Mouse (Mus musculus) midbrain, embryonic 16.5 days (tissue): Measurements from ENCODE around the gene Ms4a6c. TPM values are rescaled to one million over a fixed set of nuclear protein-coding genes. Genes with fewer than 3 reads are reported as not detected.
"Not testable (repeated sequence)": the region's sequence is repeated elsewhere in the genome, so short reads cannot be mapped to it uniquely, and the experiment has no call there.

ENCODE experiments used
- ATAC-seq: fragments of 200-750 bp; cut with Nextera tagmentation; 2 replicates; pipeline ENCODE4 v1.8.0; 2017; ENCODE audit warnings: moderate TSS enrichment
- H3K27ac ChIP-seq: fragments of 300-500 bp; sonication (generic); 2 replicates; pipeline ENCODE4 v1.5.1; 2014; ENCODE audit warnings: mild to moderate bottlenecking, low read length, mixed read lengths
- H3K27me3 ChIP-seq: fragments of 300-500 bp; sonication (generic); 2 replicates; pipeline ENCODE4 v1.6.1; 2014; ENCODE audit warnings: low read depth, low read length, mixed read lengths; ENCODE audit not compliant: control insufficient read depth, insufficient read depth
- H3K36me3 ChIP-seq: fragments of 300-500 bp; sonication (generic); 2 replicates; pipeline ENCODE4 v1.6.1; 2014; ENCODE audit warnings: mild to moderate bottlenecking, low read length, moderate library complexity, mixed read lengths; ENCODE audit not compliant: control insufficient read depth, insufficient read depth
- H3K4me1 ChIP-seq: fragments of 300-500 bp; sonication (generic); 2 replicates; pipeline ENCODE4 v1.6.1; 2014; ENCODE audit warnings: mild to moderate bottlenecking, low read length, mixed read lengths; ENCODE audit not compliant: control insufficient read depth, insufficient read depth
- H3K4me2 ChIP-seq: fragments of 300-500 bp; sonication (generic); 2 replicates; pipeline ENCODE4 v1.6.1; 2014; ENCODE audit warnings: mild to moderate bottlenecking, low read length, mixed read lengths
- H3K4me3 ChIP-seq: fragments of 300-500 bp; sonication (generic); 2 replicates; pipeline ENCODE4 v1.5.1; 2014; ENCODE audit warnings: low read depth, mild to moderate bottlenecking, low read length, moderate library complexity, mixed read lengths
- H3K9ac ChIP-seq: fragments of 300-500 bp; sonication (generic); 2 replicates; pipeline ENCODE4 v1.6.1; 2014; ENCODE audit warnings: low read depth, low read length, mixed read lengths
- H3K9me3 ChIP-seq: fragments of 300-500 bp; sonication (generic); replicated peaks from 2 replicates; pipeline ENCODE4 v1.6.1; 2014; ENCODE audit warnings: mild to moderate bottlenecking, low read length, mixed read lengths; ENCODE audit not compliant: control insufficient read depth, poor library complexity, severe bottlenecking
- WGBS: fragments of 180-500 bp; shearing (Covaris S2); extraction: QIAGEN DNeasy Blood & Tissue Kit; methylation state at CpG from one replicate; pipeline ENCODE4 v1.1.7; 2014; 5-methylcytosine and 5-hydroxymethylcytosine counted together
- polyA plus RNA-seq: library from polyadenylated mRNA; unstranded; fragments of >200 nt; fragmentation: Nextera tagmentation; extraction: Ambion mirVana; gene quantifications from 2 replicates; pipeline ENCODE4 v1.2.1, GENCODE M21; 2015

Ms4a6c gene
- polyA plus RNA-seq, 1 experiment from 2014 or later, result 1.9 TPM

DNA sequence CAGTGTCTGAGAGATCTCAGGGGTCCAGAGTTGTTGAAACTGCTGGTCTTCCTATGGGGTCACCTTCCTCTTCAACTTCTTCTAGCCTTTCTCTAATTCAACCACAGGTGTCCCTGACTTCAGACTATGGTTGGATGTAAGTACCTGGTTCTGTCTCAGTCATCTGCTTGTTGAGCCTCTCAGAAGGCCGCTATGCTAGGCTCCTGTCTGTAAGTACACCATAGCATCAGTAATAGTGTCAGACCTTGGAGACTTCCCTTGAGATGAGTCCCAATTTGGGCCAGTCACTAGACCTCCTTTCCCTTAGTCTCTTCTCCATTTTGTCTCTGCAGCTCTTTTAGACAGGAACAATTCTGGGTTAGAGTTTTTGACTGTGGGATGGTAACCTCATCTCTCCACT is 23.5 kb downstream of the Ms4a6c start:
- WGBS, result 83% methylated on average over 1 of the region's 1 CpGs
- no peaks in the 10 kb centered on the region for H3K9me3 ChIP-seq
- no peaks in the 10 kb centered on the region for H3K4me1 ChIP-seq
- no peak overlapping the region for H3K4me3 ChIP-seq
- H3K36me3 ChIP-seq, result no peaks in the 10 kb centered on the region
- H3K27ac ChIP-seq, result no peak overlapping the region
- no peak overlapping the region for H3K4me2 ChIP-seq
- ATAC-seq, result no peak
- no peaks in the 10 kb centered on the region for H3K27me3 ChIP-seq
- no peak overlapping the region for H3K9ac ChIP-seq

DNA sequence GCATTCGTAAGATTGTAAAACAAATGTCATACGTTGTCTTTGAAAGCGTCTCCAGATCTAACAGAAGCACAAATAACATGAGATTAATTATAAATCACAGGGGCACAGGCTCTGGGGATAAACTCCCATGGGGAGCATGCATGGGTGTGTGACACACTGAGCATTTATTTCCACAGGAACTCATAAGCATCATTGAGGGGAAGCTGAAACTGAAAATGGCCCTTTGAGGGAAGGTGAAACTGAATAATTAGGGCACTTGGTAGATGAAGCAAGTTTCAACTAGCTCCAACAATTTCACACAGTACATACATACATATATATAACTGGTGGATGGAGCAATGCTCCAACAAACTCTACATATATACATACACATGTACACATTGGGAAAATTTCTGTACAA is 25.4 kb downstream of the Ms4a6c start:
- no peaks in the 10 kb centered on the region for H3K9me3 ChIP-seq
- ATAC-seq, result no peak
- H3K27me3 ChIP-seq, result no peaks in the 10 kb centered on the region
- no peaks in the 10 kb centered on the region for H3K4me1 ChIP-seq
- no peak overlapping the region for H3K9ac ChIP-seq
- H3K4me2 ChIP-seq, result no peak overlapping the region
- H3K4me3 ChIP-seq, result no peak overlapping the region
- 88% methylated on average over 3 of the region's 3 CpGs for WGBS
- H3K36me3 ChIP-seq, result no peaks in the 10 kb centered on the region
- no peak overlapping the region for H3K27ac ChIP-seq

DNA sequence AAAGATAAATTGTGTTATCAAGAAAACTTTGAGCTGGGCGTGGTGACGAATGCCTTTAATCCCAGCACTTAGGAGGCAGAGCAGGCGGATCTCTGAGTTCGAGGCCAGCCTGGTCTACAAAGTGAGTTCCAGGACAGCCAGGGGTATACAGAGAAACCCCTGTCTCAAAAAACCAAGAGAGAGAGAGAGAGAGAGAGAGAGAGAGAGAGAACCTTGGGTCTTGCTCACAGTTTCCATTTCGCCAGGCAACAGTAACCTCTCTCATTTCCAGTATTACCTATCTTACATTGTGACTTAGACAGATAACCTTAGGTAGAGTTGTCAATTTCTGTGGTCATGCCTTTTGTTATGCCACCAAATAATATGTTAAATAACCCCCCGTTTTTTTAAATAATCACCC is 27.2 kb downstream of the Ms4a6c start:
- ATAC-seq, result no peak
- no peak overlapping the region for H3K9ac ChIP-seq
- H3K9me3 ChIP-seq, result no peaks in the 10 kb centered on the region
- no peak overlapping the region for H3K4me3 ChIP-seq
- no peaks in the 10 kb centered on the region for H3K36me3 ChIP-seq
- H3K27ac ChIP-seq, result no peak overlapping the region
- no peaks in the 10 kb centered on the region for H3K4me1 ChIP-seq
- no peak overlapping the region for H3K4me2 ChIP-seq
- WGBS, result 86% methylated on average over 6 of the region's 6 CpGs
- H3K27me3 ChIP-seq, result no peaks in the 10 kb centered on the region

DNA sequence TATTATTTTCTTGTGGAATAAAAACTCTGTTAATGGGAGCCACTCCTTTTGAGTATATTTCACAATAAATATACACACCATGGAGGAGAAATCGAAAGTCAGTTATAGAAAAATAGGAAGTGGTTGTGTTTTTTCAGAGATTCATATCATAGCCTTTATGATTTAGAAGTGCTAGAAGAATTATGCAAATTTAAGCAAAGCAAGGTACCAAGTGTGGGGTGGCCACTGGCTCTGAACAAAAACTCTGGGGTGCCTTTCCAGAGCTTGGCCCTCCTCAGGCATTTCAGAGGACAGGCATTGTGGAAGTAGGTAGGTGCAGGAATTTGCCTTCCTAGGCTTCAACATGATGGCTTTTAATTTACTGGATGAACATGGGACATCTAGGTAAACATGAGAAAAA is 28.1 kb downstream of the Ms4a6c start:
- not testable (repeated sequence) for H3K36me3 ChIP-seq, H3K4me1 ChIP-seq, H3K27ac ChIP-seq, H3K4me3 ChIP-seq, H3K9me3 ChIP-seq, ATAC-seq, H3K4me2 ChIP-seq, H3K27me3 ChIP-seq, H3K9ac ChIP-seq
- WGBS, result 78% methylated on average over 1 of the region's 1 CpGs

DNA sequence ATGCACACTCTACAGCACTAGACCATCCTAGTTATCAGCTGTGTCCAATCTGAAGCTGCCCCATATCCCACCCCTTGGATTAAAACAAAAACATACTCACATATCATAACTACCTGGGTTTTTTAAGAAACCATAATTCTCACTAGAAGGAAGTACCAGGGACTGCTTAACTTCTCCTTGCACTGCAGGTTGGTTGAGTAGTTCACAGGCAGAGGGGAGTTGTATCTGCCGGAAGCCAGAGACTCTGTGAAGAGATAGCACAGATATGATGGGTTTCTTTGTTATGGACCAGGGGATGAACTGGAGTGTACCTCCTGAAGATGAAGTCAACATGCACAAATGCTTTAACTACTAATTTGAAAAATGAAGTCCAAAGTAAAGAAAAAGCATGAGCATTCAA is 31.6 kb downstream of the Ms4a6c start:
- Histone ChIP-seq H3K9ac (no peak overlapping the region), H3K4me2 (no peak overlapping the region), H3K4me1 (no peaks in the 10 kb centered on the region), H3K9me3 (no peaks in the 10 kb centered on the region), H3K27me3 (no peaks in the 10 kb centered on the region), H3K27ac (no peak overlapping the region), H3K4me3 (no peak overlapping the region), H3K36me3 (no peaks in the 10 kb centered on the region)
- 93% methylated on average over 1 of the region's 1 CpGs for WGBS
- no peak for ATAC-seq

DNA sequence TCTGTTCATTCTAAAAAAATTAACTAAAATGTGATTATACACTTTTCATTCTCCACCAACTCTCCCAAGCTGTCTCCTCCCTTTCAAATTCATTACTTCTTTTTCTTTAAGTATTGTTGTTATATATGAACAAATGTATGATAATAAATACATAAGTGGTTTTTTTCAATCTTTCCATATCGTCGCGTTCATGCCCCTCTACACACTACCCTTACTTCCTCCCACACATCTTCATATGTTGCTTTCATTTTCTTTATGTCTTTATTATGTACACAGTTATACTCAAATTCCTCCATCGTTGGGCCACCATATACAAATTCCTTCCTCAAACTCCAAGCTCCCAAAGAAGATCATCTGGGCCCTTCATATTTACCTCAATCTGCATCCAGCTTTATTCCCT is 32.2 kb downstream of the Ms4a6c start:
- ATAC-seq, result no peak
- Histone ChIP-seq H3K27ac (no peak overlapping the region), H3K36me3 (no peaks in the 10 kb centered on the region), H3K4me2 (no peak overlapping the region), H3K9ac (no peak overlapping the region), H3K27me3 (no peaks in the 10 kb centered on the region), H3K9me3 (no peaks in the 10 kb centered on the region), H3K4me1 (no peaks in the 10 kb centered on the region), H3K4me3 (no peak overlapping the region)
- 89% methylated on average over 4 of the region's 4 CpGs for WGBS

DNA sequence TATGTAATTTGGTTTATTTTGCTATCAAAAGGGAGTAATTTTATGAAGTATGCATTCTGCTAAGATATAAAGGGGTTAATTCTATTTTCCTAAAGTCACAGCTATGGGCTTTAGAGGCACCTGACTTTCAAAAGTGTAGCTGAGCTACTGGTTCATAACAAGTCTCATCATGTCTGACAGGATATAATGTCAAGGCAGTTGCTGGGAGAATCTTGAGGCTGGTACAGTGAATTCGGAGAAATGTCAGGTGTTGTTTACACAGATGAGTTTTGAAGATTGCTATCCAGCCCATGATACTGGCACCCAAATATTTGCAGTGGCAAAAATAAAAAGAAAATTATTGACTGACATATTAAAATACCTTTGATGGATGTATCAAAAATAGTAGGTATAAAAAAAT is 35.7 kb downstream of the Ms4a6c start:
- 80% methylated on average over 1 of the region's 1 CpGs for WGBS
- H3K27me3 ChIP-seq, result no peaks in the 10 kb centered on the region
- no peaks in the 10 kb centered on the region for H3K36me3 ChIP-seq
- no peaks in the 10 kb centered on the region for H3K9me3 ChIP-seq
- H3K4me1 ChIP-seq, result no peaks in the 10 kb centered on the region
- no peak overlapping the region for H3K27ac ChIP-seq
- H3K9ac ChIP-seq, result no peak overlapping the region
- no peak for ATAC-seq
- no peak overlapping the region for H3K4me3 ChIP-seq
- no peak overlapping the region for H3K4me2 ChIP-seq

DNA sequence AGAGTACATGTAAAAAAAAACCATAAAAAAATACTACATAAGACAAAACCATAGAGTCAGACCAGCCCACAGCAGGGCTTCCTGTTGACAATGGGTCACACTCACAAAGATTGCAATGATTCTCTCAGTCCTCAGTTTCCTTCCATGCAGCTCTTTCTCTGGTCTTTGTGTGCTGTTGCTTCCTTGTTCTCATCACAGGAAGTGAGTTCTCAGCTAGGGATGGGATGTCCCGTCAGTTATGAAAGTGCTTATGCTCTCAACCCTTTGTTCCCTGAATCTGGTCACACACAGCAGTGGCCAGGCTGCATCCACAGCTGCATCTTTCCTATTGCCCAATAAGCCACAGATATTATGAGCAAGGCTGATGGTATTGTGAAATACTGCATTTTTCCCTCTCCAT is 44.3 kb downstream of the Ms4a6c start:
- Histone ChIP-seq H3K4me2 (no peak overlapping the region), H3K4me1 (no peaks in the 10 kb centered on the region), H3K27ac (no peak overlapping the region), H3K9me3 (no peaks in the 10 kb centered on the region), H3K36me3 (no peaks in the 10 kb centered on the region), H3K9ac (no peak overlapping the region), H3K27me3 (no peaks in the 10 kb centered on the region), H3K4me3 (no peak overlapping the region)
- no peak for ATAC-seq
- 61% methylated on average over 1 of the region's 1 CpGs for WGBS

DNA sequence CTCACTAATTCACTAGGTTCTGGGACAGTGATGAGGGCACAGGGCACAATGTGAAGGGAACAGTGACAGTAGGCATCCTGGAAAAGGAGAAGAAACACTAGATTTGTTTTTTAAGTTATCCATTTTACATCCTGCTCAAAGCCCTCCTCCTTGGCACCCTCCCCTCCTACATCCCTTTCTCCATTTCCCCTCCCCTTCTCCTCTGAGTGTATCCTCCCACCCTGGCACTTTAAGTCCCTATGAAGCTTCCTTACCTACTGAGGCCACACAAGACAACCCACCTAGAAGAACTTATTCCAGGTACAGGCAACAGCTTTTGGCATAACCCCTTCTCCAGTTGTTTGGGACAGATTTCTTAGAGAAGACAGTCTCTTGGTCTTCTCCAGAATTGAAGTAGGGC is 47.1 kb downstream of the Ms4a6c start, which contains the start of gene Ms4a6b:
Gene Ms4a6b (plus strand): TSS at position 267 of the 400 bp plus-strand sequence.
- Histone ChIP-seq H3K9ac (no peak within 1 kb of the TSS), H3K4me1 (no peaks in the 10 kb centered on the region), H3K4me2 (no peak within 1 kb of the TSS), H3K36me3 (no peaks in the 10 kb centered on the region), H3K9me3 (no peaks in the 10 kb centered on the region), H3K4me3 (no peak within 1 kb of the TSS), H3K27me3 (no peaks in the 10 kb centered on the region), H3K27ac (no peak within 1 kb of the TSS)
- no peak for ATAC-seq

DNA sequence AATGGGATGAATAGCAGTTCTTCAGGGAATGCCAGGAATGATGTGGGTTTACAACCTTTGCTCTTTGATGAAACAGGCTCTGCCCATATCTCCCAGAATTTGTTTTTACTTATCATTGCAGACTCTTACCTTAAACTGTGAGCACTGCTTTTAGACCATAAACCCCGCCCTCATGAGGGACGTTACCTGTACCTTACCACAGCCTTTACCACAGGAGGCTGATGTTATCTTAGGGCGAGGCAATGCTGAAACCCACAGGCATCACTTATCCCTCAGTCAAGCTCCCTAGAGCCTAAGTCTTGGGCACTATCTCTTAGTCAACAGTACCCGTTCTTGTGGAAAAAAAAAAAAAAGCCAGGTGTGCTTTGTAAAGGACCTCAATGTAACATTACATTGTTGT is 47.7 kb downstream of the Ms4a6c start:
- 73% methylated on average over 4 of the region's 4 CpGs for WGBS
- Histone ChIP-seq H3K27me3 (no peaks in the 10 kb centered on the region), H3K36me3 (no peaks in the 10 kb centered on the region), H3K9ac (no peak overlapping the region), H3K27ac (no peak overlapping the region), H3K4me3 (no peak overlapping the region), H3K4me1 (no peaks in the 10 kb centered on the region), H3K9me3 (no peaks in the 10 kb centered on the region), H3K4me2 (no peak overlapping the region)
- no peak for ATAC-seq
